Mouse (Mus musculus) bone marrow, adult 2 months (tissue): ENCODE results near the gene Wdfy2. TPM values are rescaled to one million over a fixed set of nuclear protein-coding genes. Genes with fewer than 3 reads are reported as not detected.

ENCODE experiments used
- H3K27ac ChIP-seq: fragments of 200-500 bp; 2 replicates; pipeline ENCODE4 v1.5.1; 2012; ENCODE audit warnings: low read depth, mild to moderate bottlenecking, control low read depth, inconsistent platforms, low read length; ENCODE audit not compliant: control insufficient read depth, poor library complexity, insufficient read depth
- H3K4me1 ChIP-seq: fragments of 200-500 bp; 2 replicates; pipeline ENCODE4 v1.6.1; 2011; ENCODE audit warnings: low read length; ENCODE audit not compliant: control insufficient read depth, insufficient read depth
- H3K4me3 ChIP-seq: fragments of 200-500 bp; replicated peaks from 2 replicates; pipeline ENCODE3; 2011; ENCODE audit warnings: mild to moderate bottlenecking, low read depth, low read length, control low read depth; ENCODE audit not compliant: control insufficient read depth
- CTCF ChIP-seq: fragments of 200-500 bp; IDR thresholded peaks from 2 replicates; pipeline ENCODE4 v1.5.1; 2011; ENCODE audit warnings: low read length, control low read depth; ENCODE audit not compliant: control insufficient read depth, insufficient read depth
- POLR2A ChIP-seq: fragments of 200-500 bp; IDR thresholded peaks from 2 replicates; pipeline ENCODE4 v1.6.1; 2011; ENCODE audit warnings: low read depth, mild to moderate bottlenecking, control low read depth, low read length, borderline replicate concordance; ENCODE audit not compliant: control insufficient read depth
- WGBS: fragments of 180-500 bp; shearing (Covaris S2); methylation state at CpG from one replicate; pipeline ENCODE4 v1.1.7; 2018; 5-methylcytosine and 5-hydroxymethylcytosine counted together
- polyA plus RNA-seq: library from polyadenylated mRNA; stranded (reverse); fragments of >200 nt; gene quantifications from 2 replicates; pipeline ENCODE4 v1.2.4, GENCODE M21; 2011; ENCODE audit warnings: low replicate concordance; ENCODE audit not compliant: missing spikeins, insufficient read depth, insufficient read length

Wdfy2 gene
- polyA plus RNA-seq, 1 experiment = 15.0 TPM

DNA sequence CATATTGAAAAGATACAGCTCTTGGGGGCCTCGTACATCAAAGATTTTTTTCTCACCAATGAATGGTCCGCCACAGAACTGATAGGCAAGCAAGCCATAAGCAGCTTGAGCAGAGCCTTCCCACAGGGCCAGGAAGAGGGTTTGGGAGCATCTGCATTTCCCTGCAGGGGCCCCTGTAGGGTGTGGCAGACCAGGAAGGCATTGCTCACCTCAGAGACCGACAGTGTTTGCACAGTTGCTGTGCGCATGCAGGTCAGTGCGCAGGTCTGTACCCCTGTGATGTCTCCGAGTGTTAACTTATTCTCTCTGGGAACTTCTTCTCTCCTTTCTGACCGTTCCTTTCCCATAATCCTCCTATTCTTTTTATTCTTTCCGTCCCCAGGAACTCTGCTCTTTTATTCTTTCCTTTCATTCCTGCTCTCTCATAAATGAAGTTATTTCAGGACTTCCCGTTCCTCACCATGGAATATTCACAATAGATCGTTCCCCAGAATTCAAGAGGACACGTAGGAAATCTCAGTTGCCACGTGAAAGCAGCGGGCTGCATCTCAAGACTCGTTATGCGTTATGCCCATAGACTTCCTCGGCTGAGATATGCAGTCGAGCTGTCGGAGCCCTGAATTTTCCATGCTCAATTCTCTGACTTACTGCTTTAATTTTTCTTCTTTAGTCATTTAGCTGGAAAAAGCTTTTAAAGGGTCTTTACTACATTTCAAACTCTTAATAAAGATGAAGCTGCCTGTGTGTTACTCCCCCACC lies 17.8 kb downstream of the Wdfy2 start:
- Histone ChIP-seq H3K4me3 (no peak overlapping the region), H3K27ac (no peak overlapping the region), H3K4me1 (peaks cover 6% of the 10 kb centered on the region)
- WGBS = 79% methylated on average over 18 of the region's 18 CpGs
- TF ChIP-seq POLR2A = no peak
- TF ChIP-seq CTCF = no peak

DNA sequence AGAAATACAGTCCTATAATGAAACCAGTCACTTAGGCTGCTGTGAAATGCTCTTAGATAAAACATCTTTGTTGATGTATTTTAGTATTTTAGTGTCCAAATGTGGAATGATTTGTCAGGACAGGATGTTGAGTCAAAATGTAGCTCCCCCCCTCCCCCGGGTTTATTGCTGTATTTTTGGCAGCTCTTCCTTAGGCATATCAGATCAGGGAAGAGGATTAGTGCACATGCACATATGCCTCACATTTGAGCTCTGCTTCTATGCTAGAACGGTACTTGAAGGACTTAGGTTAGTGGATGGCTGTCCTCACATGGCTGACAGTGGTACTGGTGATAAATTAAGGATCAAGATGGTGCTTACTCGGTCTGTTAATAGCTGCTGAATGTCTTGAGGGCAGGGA lies 18.4 kb downstream of the Wdfy2 start:
- no peak for TF ChIP-seq CTCF
- no peak for TF ChIP-seq POLR2A
- 57% methylated on average over 3 of the region's 3 CpGs for WGBS
- Histone ChIP-seq H3K27ac (no peak overlapping the region), H3K4me3 (no peak overlapping the region), H3K4me1 (peaks cover 6% of the 10 kb centered on the region)

DNA sequence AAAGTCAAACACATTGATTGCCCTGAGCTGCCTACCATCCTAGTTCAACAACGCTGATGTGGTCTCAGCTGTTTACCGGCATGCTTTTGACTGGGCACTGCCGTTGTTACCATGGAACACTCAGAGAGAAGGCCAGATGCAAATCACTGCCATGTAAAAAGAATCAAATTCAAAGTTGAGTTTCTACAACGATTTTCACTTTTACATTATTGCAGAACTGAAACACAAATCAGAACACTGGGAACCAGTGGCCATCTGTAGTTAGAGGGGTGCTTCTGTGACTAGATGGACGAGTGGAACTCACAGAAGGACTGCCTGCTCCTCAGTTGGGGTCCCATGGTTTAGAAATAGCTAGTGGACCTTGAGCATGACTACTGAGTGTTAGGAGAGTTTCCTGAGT lies 19.0 kb downstream of the Wdfy2 start:
- H3K27ac ChIP-seq = no peak overlapping the region
- no peak for TF ChIP-seq CTCF
- TF ChIP-seq POLR2A = no peak
- H3K4me1 ChIP-seq = peaks cover 6% of the 10 kb centered on the region
- 64% methylated on average over 5 of the region's 5 CpGs for WGBS
- no peak overlapping the region for H3K4me3 ChIP-seq

DNA sequence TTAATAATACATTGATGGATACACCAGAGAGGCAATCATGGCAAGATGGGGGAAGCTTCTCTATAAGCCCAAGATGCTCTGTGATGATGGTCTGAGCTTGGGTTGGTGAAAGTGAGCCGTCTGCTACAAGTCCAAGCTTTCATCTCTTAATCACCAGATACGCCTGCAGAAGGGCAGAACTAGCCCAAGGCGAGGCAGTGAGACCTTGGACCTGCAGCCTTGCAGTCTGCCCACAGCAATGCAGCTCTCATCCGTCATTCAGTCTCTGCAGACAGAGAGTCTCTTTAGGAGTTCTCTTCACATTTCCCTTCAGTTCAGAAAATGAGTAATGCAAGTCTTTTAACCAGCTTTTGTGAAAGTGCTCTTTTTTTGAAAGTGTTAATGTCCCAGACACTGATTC lies 20.4 kb downstream of the Wdfy2 start:
- TF ChIP-seq CTCF (no peak), POLR2A (no peak)
- peak overlapping the region; percentile 1; the same call in 1 of the 2 replicates for H3K27ac ChIP-seq
- 63% methylated on average over 4 of the region's 4 CpGs for WGBS
- H3K4me1 ChIP-seq = peaks cover 6% of the 10 kb centered on the region
- H3K4me3 ChIP-seq = no peak overlapping the region

DNA sequence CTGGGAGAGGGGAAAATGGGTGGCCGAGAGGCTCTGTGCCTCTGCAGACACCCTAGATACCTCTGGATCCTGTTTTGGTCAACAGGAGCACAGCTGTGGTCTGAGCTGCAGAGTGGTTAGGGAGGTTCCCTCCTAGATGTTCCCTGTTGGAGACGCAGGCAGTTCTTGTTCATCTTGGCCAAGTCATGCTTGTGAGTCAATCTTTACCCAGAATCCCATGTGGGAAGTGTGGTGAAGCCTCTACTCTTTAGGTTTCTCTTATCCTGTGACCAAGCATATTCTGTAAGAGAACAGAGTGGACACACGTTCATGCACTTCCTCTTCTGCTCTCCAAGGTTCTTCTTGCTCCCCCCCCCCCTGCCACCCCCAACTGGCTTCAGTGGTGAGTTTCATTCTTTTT lies 20.8 kb downstream of the Wdfy2 start:
- Histone ChIP-seq H3K27ac (peak overlapping the region; percentile 1; the same call in 1 of the 2 replicates), H3K4me3 (no peak overlapping the region), H3K4me1 (peaks cover 6% of the 10 kb centered on the region)
- WGBS = 6% methylated on average over 3 of the region's 3 CpGs
- no peak for TF ChIP-seq POLR2A
- no peak for TF ChIP-seq CTCF

DNA sequence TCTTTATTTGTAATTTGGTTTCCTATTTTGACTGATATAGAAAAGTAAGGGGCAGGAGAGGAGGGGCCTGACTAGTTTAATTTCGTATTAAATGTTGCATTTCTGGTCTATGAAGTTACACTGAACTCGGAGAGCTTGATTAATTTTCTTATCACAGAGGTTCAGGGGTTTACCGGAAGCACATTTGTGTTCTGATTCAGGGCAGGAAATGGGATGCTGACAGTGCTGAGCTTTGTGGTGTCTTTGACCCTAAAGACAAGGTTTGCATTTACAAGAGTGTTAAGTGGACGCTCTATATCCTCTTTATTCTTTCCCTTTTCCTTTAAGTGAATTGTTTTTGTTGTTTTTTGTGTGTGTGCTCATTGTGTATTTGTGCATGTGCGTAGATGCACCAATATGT lies 25.1 kb downstream of the Wdfy2 start:
- H3K4me1 ChIP-seq = peaks cover 11% of the 10 kb centered on the region
- TF ChIP-seq POLR2A = no peak
- no peak for TF ChIP-seq CTCF
- 29% methylated on average over 5 of the region's 5 CpGs for WGBS
- H3K4me3 ChIP-seq = no peak overlapping the region
- H3K27ac ChIP-seq = no peak overlapping the region

DNA sequence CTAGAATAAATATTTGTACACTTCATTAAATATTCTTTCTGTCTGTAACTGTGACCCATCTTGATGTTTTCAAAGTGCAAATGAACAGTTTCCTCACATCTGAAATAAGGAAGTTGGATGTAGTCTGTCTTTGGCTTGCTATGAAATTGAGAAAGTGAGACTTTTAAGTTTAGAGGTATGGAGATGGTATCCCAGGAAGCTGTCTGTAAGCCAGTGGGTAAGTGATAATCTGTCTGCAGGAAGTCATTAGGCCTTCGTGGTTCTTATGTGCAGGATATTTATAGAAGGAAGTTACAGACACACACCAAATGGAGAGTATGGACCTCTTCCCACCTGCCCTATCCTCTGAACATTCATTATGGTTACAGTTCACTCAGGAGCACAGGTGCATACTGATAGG lies 26.8 kb downstream of the Wdfy2 start:
- WGBS = 0% methylated on average over 1 of the region's 1 CpGs
- Histone ChIP-seq H3K27ac (no peak overlapping the region), H3K4me3 (no peak overlapping the region), H3K4me1 (peaks cover 9% of the 10 kb centered on the region)
- no peak for TF ChIP-seq CTCF
- no peak for TF ChIP-seq POLR2A

DNA sequence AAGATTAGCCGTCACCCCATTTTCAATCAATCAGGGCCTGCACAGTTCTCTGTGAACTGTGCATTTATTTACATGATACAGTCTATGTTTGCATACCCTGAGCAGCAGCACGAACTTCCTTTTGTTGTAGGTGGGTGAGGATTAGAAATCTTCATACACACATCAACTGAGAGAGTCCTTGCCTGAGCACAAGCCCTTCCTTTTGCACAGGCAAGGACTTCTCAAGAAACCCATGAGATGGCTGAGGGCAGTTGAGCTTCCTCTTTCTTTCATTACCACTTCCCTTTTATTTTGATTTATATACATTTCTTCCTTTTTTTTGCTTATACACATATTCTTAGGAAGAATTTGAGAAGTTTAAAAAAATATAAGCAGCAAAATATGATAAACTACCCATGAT lies 27.9 kb downstream of the Wdfy2 start:
- no peak for TF ChIP-seq POLR2A
- no peak for TF ChIP-seq CTCF
- peak overlapping the region; percentile 44; the same call in 1 of the 2 replicates for H3K27ac ChIP-seq
- H3K4me1 ChIP-seq = peaks cover 9% of the 10 kb centered on the region
- 14% methylated on average over 2 of the region's 2 CpGs for WGBS
- H3K4me3 ChIP-seq = no peak overlapping the region
